Mouse (Mus musculus): ENCODE results near the gene Gdf3.

Gdf3 gene

GRCm38 (mm10) chr6:122565070-122565784, 44.7 kb downstream of the Gdf3 start:
- DNase-seq (ENCODE audit: extremely low spot score) = no peak

GRCm38 (mm10) chr6:122562463-122562862, 47.4 kb downstream of the Gdf3 start:
- peak; percentile 60 for DNase-seq (ENCODE audit: extremely low spot score)

- DNase-seq (ENCODE audit: extremely low spot score) = no peak
These were observed 48.9 kb downstream of the Gdf3 start for GRCm38 (mm10) chr6:122561005-122561404.

GRCm38 (mm10) chr6:122560427-122560826, 49.5 kb downstream of the Gdf3 start:
- DNase-seq (ENCODE audit: extremely low spot score) = peak; percentile 79

- peak; percentile 41 for DNase-seq (ENCODE audit: extremely low spot score)
These were observed 52.8 kb downstream of the Gdf3 start for GRCm38 (mm10) chr6:122556959-122557561.
